Mouse (Mus musculus): ENCODE measurements around the gene Map1lc3a. TPM values are rescaled to one million over a fixed set of nuclear protein-coding genes. Genes with fewer than 3 reads are reported as not detected.

Map1lc3a gene
- total RNA-seq (2021) = 100 to 1,000 TPM; 243 to 291 TPM
- long read RNA-seq, experiment 1, transcript Map1lc3a-201 (4 exons, 1,112 nt) = major isoform, 175 of 273 reads
- long read RNA-seq, experiment 1, transcript Map1lc3a-203 (3 exons, 826 nt) = minor isoform, 71 of 273 reads
- long read RNA-seq, experiment 1, partial matches to known transcripts = 25 of 273 reads
- long read RNA-seq, experiment 1, other reads (novel, unspliced or antisense) = 2 of 273 reads
- long read RNA-seq, experiment 2, transcript Map1lc3a-201 (4 exons, 1,112 nt) = major isoform, 167 of 257 reads
- long read RNA-seq, experiment 2, transcript Map1lc3a-203 (3 exons, 826 nt) = minor isoform, 64 of 257 reads
- long read RNA-seq, experiment 2, partial matches to known transcripts = 25 of 257 reads
- long read RNA-seq, experiment 2, other reads (novel, unspliced or antisense) = 1 of 257 reads

DNA sequence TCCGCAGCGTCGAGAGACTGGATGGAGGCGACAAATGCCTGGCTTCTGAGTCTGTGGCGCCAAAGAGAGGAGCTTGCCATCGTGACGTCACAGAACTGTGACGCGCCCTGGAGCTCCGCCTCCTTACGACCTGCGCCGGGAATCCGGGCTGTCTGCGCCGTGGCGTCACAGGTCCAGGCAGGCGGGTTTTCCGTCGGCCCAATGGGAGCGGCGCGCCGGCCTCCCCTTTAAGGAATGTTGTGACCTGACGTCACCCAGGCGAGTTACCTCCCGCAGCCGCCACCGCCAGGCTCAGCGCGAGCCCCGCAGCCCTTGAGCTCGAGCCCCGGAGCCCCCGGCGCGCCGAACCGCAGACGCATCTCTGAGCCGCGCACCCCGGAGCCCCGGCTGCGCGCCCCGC, at the start of gene Map1lc3a:
Gene Map1lc3a, plus strand, starts transcription at position 103 of the 400 bp plus-strand sequence.
- DNase-seq = peak; percentile 94

DNA sequence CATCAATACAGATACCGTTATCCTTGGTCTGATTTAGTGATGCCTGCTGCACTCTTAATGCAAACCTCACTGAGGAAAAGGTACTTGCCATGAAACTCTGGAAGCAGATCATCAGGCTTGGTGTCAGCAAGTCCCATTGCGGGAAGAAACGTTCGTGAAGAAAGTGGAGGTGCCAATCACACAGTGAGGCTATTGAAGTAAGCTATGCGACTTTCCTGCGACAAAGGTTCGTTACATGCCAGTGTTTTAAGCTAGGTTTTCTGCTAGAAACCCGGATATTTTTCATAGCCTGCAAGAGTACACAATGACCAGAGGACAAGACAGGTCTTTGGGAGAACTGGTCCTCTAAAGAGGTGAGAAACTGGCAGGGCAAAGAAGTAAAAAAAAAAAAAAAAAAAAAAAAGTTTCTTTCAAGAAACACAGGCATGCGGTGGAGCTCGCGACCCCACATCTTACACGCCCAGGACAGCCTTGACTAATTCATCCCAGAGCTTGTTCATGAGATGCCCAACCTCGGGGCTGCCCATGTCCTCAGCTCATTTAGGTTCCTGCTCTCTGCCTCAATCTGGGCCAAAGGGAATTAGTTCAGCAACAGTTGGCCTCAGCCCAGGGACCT, 40.2 kb upstream of the Map1lc3a start:
- no peak for DNase-seq

DNA sequence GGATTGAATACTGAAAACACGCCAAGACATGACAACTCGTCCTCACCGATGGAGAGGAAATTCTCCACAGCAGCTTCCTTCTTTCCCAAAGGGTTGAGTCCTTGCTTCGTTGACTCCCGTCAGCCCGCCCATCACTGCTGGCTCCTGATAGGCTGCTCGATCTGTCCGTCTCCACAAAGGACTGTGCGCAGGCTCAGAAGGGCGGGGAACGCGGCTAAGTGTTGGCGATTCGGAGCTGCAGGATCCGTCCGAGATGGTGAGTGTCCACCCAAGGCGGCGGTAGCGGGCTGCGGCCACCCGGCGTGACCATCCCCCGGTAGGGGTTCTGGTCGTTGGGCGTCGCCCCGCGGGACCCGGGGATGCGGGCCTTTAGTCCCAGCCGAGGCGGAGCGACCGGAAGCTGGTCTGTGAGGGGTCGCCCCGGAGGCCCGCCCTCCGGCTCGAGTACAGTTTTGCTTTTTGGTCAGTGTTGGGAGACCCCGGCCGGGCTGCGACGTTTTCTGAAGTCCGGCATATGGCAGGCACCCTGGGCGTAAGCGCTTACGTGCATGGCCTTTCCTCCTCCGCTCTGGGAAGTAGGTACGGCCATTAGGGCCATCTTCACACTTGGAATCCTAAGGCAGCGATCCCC, 39.6 kb upstream of the Map1lc3a start, which contains the start of gene Dynlrb1:
Gene Dynlrb1, plus strand, starts transcription at position 172 of the 631 bp plus-strand sequence.
- peak; percentile 98 for DNase-seq

DNA sequence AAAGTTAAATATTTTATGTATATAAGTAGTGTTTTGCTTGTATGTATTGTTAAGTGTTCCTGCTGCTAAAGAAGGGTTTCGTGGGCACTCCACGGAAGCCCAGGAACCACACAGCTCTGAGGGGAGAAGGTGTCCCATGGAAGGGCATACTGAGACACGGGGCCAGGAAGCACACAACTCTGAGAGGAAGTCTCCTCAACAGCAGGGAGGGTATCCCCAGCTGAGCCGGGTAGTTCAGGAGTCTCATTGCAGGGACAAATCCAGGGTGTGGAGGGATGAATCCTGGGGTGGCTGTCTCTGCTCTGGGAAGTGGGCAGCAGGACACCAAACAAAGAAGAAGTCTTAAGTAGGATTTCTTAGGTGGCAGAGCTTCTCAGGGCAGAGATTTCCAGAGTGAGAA, 38.8 kb upstream of the Map1lc3a start:
- DNase-seq = no peak

DNA sequence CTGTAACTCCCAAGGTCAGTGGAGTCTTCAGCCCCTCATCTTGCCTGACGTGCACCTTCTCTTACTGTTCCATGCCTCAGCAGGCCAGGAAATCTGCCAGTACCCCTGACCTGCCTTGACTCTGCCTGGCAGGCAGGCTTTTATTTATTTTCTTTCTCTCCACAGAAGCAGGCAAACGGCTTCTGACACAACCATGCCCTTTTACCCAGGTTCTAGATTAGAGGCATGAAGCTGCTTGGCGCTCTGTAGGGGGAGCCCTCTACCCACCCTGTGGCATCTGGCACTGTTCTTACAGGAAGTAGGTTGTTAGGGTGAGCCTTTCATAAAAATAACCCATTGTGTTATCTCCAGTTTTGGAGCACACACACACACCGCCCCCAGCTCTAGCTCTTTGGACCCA, 35.2 kb upstream of the Map1lc3a start:
- DNase-seq = no peak

DNA sequence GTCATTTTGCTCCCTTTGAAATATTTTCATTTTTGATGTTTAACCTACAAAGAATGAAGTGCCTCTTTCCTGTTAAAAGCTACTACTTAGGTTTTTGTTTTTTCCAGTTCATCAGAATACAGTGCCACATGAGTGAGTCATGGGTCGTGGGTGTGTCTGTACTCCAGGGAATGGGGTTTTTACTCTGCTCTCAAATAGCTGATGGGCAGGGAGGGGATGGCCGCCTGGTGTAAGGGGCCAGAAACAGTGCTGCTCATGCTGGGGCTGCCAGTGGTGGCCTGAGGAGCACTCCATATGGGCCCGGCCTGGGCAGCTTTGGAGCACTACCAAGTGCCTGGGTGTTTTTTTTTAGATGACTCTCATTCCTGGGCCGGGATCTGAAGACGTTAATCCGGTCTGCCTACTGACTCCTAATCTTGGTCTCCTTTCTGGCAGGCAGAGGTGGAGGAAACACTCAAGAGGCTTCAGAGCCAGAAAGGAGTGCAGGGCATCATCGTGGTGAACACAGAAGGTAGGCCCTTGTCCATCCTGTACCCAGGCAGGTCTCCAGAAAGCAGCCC, 33.7 kb upstream of the Map1lc3a start:
- peak; percentile 53 for DNase-seq

DNA sequence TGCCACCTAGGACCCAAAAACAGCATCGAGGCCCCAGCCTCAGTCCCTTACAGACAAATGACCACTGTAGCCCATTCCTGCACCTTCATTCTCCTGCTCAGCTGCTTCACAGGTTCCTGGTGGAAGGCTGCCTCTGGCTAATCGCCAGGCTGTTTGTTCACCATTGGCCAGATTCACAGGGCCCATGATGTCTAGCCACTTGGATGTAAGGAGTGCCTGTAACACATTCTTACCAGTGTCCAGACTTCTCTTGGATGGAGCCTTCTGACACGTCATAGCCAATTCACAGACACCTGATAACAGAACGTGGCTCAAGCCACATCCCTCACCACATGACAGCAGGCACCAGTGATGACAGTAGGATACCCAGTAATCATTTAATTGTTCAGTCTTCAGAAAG, 29.9 kb upstream of the Map1lc3a start:
- DNase-seq = no peak

DNA sequence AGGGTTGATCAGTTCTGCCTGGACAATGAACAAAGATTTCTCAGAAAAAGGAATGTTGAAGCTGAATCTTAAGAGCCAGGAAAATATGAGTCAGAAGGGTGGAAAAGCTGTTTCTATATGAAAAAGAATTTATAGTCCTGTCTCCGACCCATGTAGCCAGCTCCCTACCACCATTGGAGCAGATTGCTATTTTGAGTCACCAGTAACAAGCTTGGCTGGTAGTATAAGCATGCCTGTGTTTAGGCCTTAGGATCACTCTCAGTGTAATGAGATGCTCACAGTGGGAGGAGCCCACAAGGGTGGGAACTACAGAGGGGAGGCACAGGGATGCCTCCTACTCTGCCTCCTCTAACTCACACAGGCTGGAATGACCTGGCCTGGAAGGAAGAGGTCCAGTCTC, 27.9 kb upstream of the Map1lc3a start:
- no peak for DNase-seq

DNA sequence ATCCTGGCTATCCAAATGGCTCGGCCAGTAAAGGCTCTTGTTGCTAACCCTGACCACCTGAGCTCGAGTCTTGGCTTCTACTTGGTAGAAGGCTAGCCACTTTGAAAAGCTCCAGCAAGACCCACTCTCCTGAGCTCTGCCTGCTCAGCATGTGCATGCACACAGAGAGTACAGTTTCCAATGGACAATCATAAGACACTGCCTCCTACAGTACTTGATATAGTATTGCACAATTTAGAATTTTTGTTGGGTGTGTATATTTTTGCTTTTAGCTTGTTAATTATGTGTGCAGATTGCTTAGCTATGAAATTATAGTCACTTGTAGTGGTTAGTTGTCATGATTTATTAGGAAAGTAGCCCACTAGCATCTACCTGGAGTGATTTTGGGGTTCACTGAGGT, 27.4 kb upstream of the Map1lc3a start:
- DNase-seq = no peak

DNA sequence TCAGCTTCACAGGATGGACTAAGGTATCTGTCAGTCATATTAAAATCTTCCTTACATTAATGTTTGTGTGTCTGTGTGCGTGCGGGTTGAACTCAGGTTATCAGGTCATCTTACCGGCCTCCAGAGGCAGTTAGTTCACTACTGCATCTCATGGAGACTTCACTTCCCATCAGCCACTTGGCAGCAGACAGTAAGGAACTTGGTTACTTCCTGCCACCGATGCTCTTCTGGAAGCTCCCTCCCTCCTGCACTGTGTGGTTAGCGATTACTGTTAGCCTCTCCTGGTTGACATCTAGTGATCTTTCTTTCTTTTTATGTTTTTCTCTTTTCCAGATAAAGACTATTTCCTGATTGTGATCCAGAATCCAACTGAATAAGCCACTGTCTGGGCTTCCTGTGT, 26.5 kb upstream of the Map1lc3a start:
- no peak for DNase-seq

DNA sequence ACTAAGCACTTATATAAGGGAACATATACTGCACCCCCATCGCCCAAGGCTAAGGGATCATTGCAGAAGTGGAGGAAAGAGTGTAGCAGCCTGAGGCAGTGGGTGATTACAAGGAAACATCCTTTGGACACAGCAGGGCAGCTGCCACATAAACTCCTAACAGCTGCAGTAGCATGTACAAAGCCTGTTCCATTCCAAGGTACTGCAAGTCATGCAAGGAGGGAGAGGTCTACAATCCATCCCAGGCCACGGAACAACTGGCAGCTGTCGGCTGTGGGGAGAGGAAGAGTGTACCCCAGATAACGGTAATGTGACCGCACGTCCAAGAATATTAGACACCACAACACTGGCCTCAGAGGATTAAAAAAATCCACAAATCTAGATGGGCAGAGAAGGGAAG, 10.6 kb upstream of the Map1lc3a start:
- no peak for DNase-seq

DNA sequence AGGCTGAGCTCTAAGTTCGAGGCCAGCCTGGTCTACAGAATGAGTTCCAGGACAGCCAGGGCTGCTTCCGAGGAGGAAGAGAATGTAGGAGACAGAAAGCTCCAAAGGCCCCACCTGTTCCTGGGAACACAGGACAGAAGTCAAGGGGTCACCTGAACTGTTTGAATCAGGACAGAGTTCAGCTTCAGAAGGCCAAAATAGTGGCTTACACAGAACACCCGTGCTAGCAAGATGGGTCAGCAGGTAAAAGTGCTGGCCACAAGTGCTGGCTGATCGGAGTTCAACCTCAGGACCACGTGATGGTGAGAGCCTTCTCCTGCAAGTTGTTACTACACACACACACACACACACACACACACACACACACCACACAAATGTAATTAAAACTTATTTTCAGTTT, 9.2 kb upstream of the Map1lc3a start:
- DNase-seq = no peak

DNA sequence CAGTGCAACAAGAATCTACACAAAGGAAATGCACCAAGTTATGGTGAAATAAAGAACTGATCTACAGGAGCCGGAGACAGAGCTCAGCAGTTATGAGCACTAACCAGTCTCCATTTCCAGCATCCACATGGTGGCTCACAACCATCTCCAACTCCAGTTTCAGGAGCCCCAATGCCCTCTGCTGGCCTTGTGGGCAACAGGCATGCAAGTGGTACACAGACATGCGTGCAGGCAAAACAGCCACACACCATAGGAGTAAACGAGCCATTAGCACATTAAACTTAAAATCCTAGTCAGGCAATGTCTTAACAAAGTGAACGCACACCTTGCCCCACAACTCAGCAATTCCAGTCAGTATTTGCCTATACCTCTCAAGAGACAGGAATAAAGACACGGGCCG, 4.1 kb upstream of the Map1lc3a start:
- no peak for DNase-seq

DNA sequence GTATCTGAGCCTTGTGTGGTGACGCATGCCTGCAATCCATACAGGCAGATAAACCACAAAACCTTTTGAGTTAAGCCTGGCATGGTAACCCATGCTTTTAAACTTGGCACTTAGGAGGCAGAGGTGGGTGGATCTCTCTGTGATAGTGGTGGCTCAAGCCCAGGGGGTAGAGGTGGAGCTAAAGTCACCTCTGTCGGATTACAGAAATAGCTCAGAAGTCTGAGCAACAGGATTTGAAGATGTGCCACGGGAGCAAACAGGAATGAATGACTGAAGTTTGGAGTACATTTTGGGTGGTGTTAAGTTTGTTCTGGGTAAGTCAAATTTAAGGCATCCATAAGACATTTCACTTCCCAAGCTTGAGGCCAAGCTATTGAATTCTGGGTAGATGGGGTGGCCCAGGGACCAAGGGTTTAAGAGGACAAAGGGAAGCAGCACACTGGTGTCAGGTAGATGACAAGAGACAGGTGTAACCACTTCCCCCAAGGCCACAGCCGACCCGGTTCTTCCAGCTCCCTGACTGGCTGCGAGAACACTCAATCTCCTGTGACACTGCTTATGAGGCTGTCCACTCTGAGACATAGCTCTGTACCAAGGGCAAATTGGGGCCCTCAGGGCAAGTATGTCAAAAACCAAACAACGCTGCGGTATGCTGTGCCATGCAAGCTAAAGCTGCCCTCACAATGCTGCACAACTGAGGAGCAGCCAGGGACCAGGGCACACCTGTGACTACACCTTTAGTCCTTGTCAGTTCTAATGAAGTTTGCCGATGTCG, 3.5 kb upstream of the Map1lc3a start:
- DNase-seq = no peak

DNA sequence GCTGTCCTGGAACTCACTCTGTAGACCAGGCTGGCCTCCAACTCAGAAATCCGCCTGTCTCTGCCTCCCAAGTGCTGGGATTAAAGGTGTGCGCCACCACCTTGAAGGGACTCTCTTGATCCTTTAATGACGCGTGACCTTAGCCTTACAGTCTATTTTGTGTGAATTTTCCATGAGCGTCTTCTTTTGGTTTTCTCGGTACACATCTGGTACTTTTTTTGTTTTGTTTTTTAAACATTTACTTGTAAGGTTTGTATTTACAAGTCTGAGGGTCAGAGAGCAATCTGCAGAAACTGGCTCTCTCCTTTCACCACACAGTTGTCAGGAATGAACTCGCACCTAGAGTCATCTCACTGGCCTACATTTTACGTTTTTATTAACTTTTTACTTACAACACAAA, 2.5 kb upstream of the Map1lc3a start:
- DNase-seq = no peak

DNA sequence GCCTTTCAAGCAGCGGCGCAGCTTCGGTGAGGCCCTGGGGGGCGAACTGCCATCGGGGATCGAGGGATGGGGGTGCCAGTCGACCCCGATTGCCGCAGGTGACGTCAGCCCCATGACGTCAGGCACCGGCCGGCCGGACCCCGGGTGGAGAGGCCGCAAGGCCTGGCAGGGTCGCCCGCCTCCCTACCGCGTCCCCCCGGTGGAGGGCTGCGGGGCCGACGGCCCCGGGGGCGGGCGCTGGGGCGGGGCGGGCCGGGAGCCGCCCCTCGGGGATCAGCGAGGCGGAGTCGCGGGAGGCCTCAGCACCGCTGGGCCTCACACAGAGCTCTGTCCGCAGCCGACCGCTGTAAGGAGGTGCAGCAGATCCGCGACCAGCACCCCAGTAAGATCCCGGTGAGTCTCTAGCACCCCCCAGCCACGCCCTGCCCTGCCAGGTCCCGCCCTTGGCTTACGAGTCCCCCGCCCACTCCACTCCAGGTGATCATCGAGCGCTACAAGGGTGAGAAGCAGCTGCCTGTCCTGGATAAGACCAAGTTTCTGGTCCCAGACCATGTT, 601 bp downstream of the Map1lc3a start:
- peak; percentile 77 for DNase-seq

DNA sequence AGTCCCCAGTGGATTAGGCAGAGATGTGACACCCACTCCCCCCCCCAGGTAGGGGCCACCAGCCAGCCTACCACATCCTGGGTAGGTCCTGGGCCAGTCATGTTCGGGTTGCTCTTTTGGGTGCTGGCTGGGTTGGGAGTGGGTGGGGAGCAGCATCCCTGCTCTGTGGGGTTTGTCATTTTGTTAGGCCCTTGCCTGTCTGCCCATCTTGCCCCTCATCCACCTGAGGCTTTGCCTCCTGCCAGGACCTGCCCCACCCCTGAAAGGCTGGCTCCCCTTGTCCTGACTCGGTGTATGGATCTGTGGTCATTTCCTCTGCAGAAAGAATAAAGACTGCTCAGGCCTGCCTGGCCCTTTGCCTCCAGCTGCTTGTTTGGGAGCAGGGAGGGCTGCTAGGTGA, 1.6 kb downstream of the Map1lc3a start:
- peak; percentile 30 for DNase-seq

DNA sequence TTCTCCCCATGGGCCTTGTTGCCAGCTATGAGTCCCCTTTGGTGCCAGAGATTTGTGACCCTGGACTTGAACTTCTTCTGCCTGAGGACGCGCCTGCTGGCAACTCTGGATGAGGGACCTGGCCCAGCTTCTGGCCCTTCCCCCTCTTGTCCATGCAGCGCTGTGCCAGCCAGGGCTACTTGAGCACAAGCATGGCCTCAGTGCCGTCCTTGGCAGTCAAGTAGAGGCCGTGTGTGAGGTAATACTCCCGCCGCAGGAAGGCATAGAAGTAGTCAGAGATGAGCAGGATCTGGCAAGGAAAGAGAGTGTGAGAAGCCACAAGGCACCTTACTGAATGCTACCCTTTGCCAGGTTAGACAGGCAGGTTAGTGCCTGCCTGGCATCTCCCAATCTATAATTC, 2.3 kb downstream of the Map1lc3a start:
- DNase-seq = peak; percentile 84

DNA sequence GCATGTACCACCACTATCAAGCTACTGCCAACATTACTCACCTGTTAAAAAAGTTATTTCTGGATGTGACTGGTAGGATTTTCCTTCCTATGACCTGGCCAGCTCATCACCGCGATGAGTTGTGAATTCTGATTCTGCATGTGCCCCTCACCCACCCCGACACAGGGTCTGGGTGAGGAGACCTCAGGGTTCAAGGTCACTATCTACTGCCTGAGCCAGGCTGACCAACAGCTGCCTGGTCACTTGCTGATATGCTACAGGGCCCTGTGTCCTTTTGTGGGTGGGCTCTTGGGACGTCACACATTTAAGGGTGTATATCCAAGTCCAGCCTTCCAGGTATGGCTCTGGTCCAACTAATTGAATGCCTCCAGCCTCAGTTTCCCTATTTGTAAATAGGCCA, 3.1 kb downstream of the Map1lc3a start:
- no peak for DNase-seq

DNA sequence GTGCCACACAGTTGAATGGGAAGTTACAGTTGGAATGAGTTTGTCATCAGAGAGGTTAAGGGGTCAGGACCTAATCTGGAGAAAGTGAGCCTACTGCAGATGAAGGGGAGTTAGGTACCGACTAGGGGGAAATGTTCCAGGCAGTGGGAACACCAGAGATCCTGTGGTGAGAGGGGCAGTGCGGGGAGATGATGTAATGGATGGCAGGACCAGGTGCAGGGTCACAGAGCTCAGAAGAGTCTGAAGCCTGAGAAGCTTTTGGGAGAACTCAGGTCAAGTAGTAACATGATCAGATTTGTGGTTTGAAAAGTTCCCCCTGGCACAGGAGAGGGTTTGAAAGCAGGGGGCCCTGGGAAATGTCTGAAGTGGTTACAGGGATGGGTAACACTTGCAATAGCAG, 4.0 kb downstream of the Map1lc3a start:
- no peak for DNase-seq

DNA sequence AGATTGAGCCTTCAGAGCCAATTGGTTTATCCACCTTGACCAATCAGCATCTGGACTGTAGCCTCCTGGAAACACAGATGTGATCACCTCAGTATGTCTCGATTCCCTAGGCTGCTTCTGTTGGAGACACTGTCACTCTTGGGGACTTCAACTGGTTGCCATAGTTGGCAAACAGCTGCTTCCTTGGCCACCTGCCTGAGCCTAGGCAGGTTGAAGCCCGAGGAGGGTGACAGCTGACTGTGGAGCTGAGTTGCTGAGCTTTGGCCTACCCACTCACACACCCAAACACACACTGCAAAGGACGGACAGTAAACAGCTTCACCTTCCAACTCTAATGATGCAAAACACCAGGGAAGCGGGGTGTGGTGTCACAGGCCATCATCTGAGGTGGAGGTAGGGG, 7.7 kb downstream of the Map1lc3a start:
- DNase-seq = peak; percentile 86

DNA sequence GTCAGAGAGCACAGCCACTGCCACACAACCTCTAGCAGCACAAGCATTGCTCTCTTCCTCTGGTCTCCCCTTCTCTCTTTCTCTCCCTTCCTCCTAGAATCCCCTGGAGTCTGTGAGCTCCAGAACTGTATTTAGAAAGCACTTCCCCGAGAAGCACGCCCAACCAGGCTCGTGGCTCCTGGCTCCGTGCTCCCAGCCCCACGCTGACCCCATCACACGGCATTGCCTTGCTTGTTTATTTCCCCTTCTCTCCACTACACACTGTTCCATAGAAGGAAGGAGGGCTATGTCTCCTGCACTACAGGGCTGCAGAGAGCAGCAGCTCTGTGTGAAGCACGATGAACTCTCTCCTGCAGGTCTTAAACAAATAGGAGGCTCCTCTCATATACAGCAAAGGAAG, 8.6 kb downstream of the Map1lc3a start:
- peak; percentile 47 for DNase-seq
